Mouse (Mus musculus): ENCODE measurements around the gene Iqck.

DNA sequence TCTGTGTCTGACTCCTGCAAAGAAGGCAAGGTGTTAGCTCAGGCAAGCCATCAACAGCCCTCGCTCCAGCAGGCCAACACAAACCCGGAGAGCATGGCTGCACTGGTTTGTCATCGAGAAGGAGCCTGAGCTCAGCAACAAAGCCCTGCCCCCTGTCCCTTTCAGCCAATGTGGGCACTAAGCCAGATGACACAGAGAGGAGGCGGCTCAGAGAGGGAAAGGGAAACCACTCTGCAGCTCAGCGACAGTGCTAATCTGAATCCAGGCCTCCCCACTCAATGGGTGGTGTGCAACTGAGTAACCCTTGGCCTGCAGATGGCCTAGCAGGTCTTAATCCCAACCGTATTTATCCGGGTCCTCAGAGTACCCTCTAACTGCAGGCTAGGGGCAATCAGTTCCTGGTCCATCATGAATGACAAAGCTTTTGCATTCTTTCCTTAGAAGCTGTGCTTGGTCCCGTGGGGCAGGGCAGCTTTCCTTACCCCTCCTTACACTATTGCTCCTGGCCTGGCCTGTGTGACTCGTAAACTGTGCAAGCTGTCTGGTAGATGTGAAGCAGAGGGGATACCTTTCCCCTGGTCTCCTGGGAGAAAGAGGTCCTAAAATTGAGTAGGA lies 4.8 kb upstream of the Iqck start:
- TF ChIP-seq CTCF (IDR thresholded peaks at IDR 0.05) (no peak), POLR2A (IDR thresholded peaks at IDR 0.05; ENCODE audit: insufficient read depth, low read depth, low read length) (no peak), EP300 (IDR thresholded peaks at IDR 0.05; ENCODE audit: insufficient read depth, low read depth, low read length) (no peak)

All from heart, adult 2 months (tissue).